Mouse (Mus musculus) E14TG2a.4 (cell line): ENCODE measurements around the gene Nol11.

Experiments used
- CTCF ChIP-seq: conservative IDR thresholded peaks from 2 replicates; pipeline ENCODE4 v1.5.1; 2014; ENCODE audit warnings: low read length
- POU5F1 ChIP-seq: IDR thresholded peaks from 2 replicates; pipeline ENCODE4 v1.6.1; 2014; ENCODE audit warnings: low read length, borderline replicate concordance

DNA sequence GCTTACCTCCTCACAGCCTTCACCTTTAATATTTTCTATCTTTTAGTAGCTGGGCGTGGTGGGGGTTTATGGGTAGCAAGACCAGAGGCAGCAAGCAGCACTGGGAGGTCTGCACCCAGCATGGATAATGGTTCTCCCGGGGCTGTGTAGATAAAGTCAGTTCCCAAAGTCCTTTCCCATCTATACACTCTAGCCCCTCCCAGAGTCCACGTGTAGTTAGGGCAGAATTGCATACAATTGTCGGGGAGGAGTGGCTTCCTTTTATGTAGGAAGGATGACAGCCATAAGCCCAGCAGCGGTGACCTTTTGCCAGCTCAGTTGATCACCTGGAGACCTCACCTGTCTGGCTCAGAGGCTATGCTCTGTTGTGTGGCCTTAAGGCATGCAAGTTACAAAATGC is 35.5 kb downstream of the Nol11 start:
- TF ChIP-seq CTCF (no peak), POU5F1 (no peak)
